Mouse (Mus musculus) lung, postnatal 0 days (tissue): Measurements from ENCODE around the gene Optn.

ENCODE experiments used
- CTCF ChIP-seq: IDR thresholded peaks from 2 replicates; pipeline ENCODE4 v1.5.1; 2016; ENCODE audit warnings: antibody characterized with exemption, mild to moderate bottlenecking
- EP300 ChIP-seq: IDR thresholded peaks from 2 replicates; pipeline ENCODE4 v1.6.1; 2016; ENCODE audit warnings: antibody characterized with exemption, mild to moderate bottlenecking, control low read depth

DNA sequence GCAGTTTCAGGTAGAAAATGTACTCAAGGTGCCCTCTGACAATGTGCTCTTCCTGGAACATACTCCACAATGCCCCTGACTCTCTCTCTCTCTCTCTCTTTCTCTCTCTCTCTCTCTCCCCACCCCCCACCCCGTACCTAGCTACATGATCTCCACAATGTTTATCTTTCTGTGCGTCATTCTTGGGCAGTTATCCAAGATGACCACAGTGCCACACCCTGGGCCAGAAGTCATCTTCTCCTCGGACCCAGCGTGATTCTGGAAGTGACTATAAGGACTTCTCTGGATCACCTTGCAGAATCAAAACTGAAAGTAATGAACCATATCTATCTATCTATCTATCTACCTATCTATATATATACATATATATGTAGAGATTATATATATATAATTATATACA is 4.1 kb upstream of the Optn start:
- TF ChIP-seq CTCF (no peak), EP300 (no peak)
